ENCODE assay signal across 8 mouse cellular contexts in the genomic region with DNA sequence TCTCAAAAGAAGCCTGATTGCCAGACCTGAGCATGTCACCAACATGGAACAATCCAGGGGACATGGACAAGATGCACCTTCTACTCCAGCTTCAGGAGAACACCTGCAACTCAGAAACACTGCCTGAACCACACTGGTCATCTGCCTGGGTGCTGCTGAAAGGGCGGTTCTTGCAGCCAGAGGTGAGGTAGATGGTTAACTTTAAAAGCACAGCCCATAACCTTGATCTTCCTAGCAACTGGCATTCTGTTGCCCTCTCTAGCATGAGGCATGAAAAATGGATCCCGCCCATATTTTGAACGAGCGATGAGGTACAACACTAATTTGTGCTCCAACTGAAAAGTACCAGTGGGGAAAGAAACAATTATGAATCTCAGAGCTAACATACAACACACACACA. TPM values are rescaled to one million over a fixed set of nuclear protein-coding genes. Genes with fewer than 3 reads are reported as not detected.
A peak's percentile ranks its signal among the peaks of the same experiment; 100 is the strongest.
DNase-seq lines count a peak whose midpoint lies in the region; ATAC-seq and TF ChIP-seq lines count a peak whose summit lies in the region.
"Had no signal": no experiment of that assay in that cellular context is flagged by ENCODE, and none has a peak within 500 bp of the region (broad histone marks: within the 10 kb centered on the region; RNA-seq: fewer than 3 reads in every experiment).

No protein-coding gene starts in this region.

- H3K4me2 ChIP-seq in lung, embryonic 14.5 days, result peak overlapping the region; percentile 29; the same call in 1 of the 2 replicates
- peak overlapping the region; percentile 74 for H3K4me2 ChIP-seq in hindbrain, embryonic 13.5 days
- H3K4me2 ChIP-seq in limb, embryonic 12.5 days, result peak overlapping the region; percentile 71; the same call in 1 of the 2 replicates
- no peak overlapping the region for H3K4me2 ChIP-seq in stomach, embryonic 15.5 days

- DNase-seq in lung, embryonic 14.5 days, result no peak
- no peak for DNase-seq in lung, adult 2 months
- DNase-seq in right cerebral cortex, postnatal 14 days, result no peak
- no peak for DNase-seq in embryo, embryonic 10 days (ENCODE audit: low spot score)

- H3K9ac ChIP-seq in lung, embryonic 14.5 days, result no peak overlapping the region
- peak overlapping the region; percentile 74 for H3K9ac ChIP-seq in hindbrain, embryonic 13.5 days
- H3K9ac ChIP-seq in limb, embryonic 12.5 days (replicated peaks), result no peak overlapping the region
- H3K9ac ChIP-seq in stomach, embryonic 15.5 days, result no peak overlapping the region
- H3K9ac ChIP-seq: liver, embryonic 14.5 days had no signal

- no peaks in the 10 kb centered on the region for H3K9me3 ChIP-seq in lung, embryonic 14.5 days (ENCODE audit: low read depth, low read length)
- no peaks in the 10 kb centered on the region for H3K9me3 ChIP-seq in hindbrain, embryonic 13.5 days
- no peaks in the 10 kb centered on the region for H3K9me3 ChIP-seq in limb, embryonic 12.5 days
- no peaks in the 10 kb centered on the region for H3K9me3 ChIP-seq in stomach, embryonic 15.5 days

- H3K27me3 ChIP-seq in lung, embryonic 14.5 days (ENCODE audit: insufficient read depth, low read length), result no peaks in the 10 kb centered on the region
- H3K27me3 ChIP-seq in hindbrain, embryonic 13.5 days, result no peaks in the 10 kb centered on the region
- H3K27me3 ChIP-seq in limb, embryonic 12.5 days, result no peaks in the 10 kb centered on the region
- no peaks in the 10 kb centered on the region for H3K27me3 ChIP-seq in stomach, embryonic 15.5 days (replicated peaks)

- no peak for TF ChIP-seq POLR2A in lung, adult 2 months (IDR thresholded peaks at IDR 0.05; ENCODE audit: borderline replicate concordance, extremely low read depth, low read depth, low read length)

- H3K4me3 ChIP-seq in lung, embryonic 14.5 days (ENCODE audit: low read depth, low read length), result no peak overlapping the region
- H3K4me3 ChIP-seq in lung, adult 2 months (replicated peaks; ENCODE audit: extremely low read depth, low read depth, low read length), result no peak overlapping the region
- peak overlapping the region; percentile 32 for H3K4me3 ChIP-seq in hindbrain, embryonic 13.5 days
- no peak overlapping the region for H3K4me3 ChIP-seq in limb, embryonic 12.5 days (replicated peaks)
- no peak overlapping the region for H3K4me3 ChIP-seq in stomach, embryonic 15.5 days (replicated peaks)

- H3K27ac ChIP-seq in lung, embryonic 14.5 days (ENCODE audit: low read depth), result peak overlapping the region; percentile 25; the same call in 1 of the 2 replicates
- peak overlapping the region; percentile 98 for H3K27ac ChIP-seq in hindbrain, embryonic 13.5 days
- peak overlapping the region; percentile 100 for H3K27ac ChIP-seq in limb, embryonic 12.5 days
- 0 out of 2 replicates have a peak overlapping the region, but pooled peaks have one; percentile 9 for H3K27ac ChIP-seq in stomach, embryonic 15.5 days
- H3K27ac ChIP-seq: liver, embryonic 14.5 days had no signal

- peaks cover 70% of the 10 kb centered on the region for H3K4me1 ChIP-seq in lung, embryonic 14.5 days (ENCODE audit: insufficient read depth)
- peaks cover 56% of the 10 kb centered on the region for H3K4me1 ChIP-seq in lung, adult 2 months (ENCODE audit: control insufficient read depth, insufficient read depth, low read length)
- peaks cover 96% of the 10 kb centered on the region for H3K4me1 ChIP-seq in hindbrain, embryonic 13.5 days (replicated peaks)
- H3K4me1 ChIP-seq in limb, embryonic 12.5 days (replicated peaks), result peaks cover 92% of the 10 kb centered on the region
- peaks cover 84% of the 10 kb centered on the region for H3K4me1 ChIP-seq in stomach, embryonic 15.5 days

- no peak for ATAC-seq in lung, embryonic 14.5 days (ENCODE audit: insufficient read depth)
- no peak for ATAC-seq in hindbrain, embryonic 13.5 days (ENCODE audit: low FRiP score)
- ATAC-seq in limb, embryonic 12.5 days (ENCODE audit: insufficient number of reproducible peaks, insufficient read depth, low FRiP score, low TSS enrichment, low read depth), result no peak
- ATAC-seq in stomach, embryonic 15.5 days (ENCODE audit: insufficient read depth, low FRiP score, low read depth), result no peak

- TF ChIP-seq CTCF in lung, embryonic 14.5 days (IDR thresholded peaks at IDR 0.05; ENCODE audit: low read depth), result no peak
- TF ChIP-seq CTCF in lung, adult 2 months (IDR thresholded peaks at IDR 0.05; ENCODE audit: insufficient read depth, low read length), result no peak

- WGBS in lung, embryonic 14.5 days, result 73% methylated on average over 4 of the region's 4 CpGs
- 74% methylated on average over 4 of the region's 4 CpGs for WGBS in lung, adult 2 months
- WGBS in hindbrain, embryonic 13.5 days, result 55% methylated on average over 4 of the region's 4 CpGs
- 67% methylated on average over 4 of the region's 4 CpGs for WGBS in limb, embryonic 12.5 days
- 65% methylated on average over 4 of the region's 4 CpGs for WGBS in stomach, embryonic 15.5 days

- H3K36me3 ChIP-seq in lung, embryonic 14.5 days (ENCODE audit: insufficient read depth), result peaks cover 55% of the 10 kb centered on the region
- peaks cover 16% of the 10 kb centered on the region for H3K36me3 ChIP-seq in hindbrain, embryonic 13.5 days
- peaks cover 28% of the 10 kb centered on the region for H3K36me3 ChIP-seq in limb, embryonic 12.5 days
- H3K36me3 ChIP-seq in stomach, embryonic 15.5 days, result 0 out of 2 replicates have a peak, but pooled peaks cover 5% of the 10 kb centered on the region

RNA-seq across cellular contexts. Expression of a gene that starts 21.6 kb away (rescaled TPM):
- polyA plus RNA-seq in lung, embryonic 14.5 days (2014; fragmentation: Nextera tagmentation; extraction: Ambion mirVana), result 40.5 and 46.0 TPM in 2 replicates
- 25.3 and 29.8 TPM in 2 replicates for polyA plus RNA-seq in lung, adult 2 months (2012; rRNA removed)
- polyA plus RNA-seq in hindbrain, embryonic 13.5 days (2015; fragmentation: Nextera tagmentation; extraction: Ambion mirVana), result 82.2 and 86.6 TPM in 2 replicates
- polyA plus RNA-seq in limb, embryonic 12.5 days (2016; fragmentation: Nextera tagmentation; extraction: Ambion mirVana), result 55.3 and 57.0 TPM in 2 replicates
- polyA plus RNA-seq in stomach, embryonic 15.5 days (2015; fragmentation: Nextera tagmentation; extraction: Ambion mirVana), result 53.6 and 54.5 TPM in 2 replicates

Comparison
In these comparisons a context has a peak if more than half of its experiments do, and no peak if none do; other contexts are left out.
1. H3K27ac ChIP-seq: peak in every context shown above with its lines; median percentile 100 in limb, embryonic 12.5 days; 98 in hindbrain, embryonic 13.5 days; 25 in lung, embryonic 14.5 days; 9 in stomach, embryonic 15.5 days.